Mouse (Mus musculus) hindbrain, embryonic 11.5 days (tissue): ENCODE data around the gene Kcnj14. TPM values are rescaled to one million over a fixed set of nuclear protein-coding genes. Genes with fewer than 3 reads are reported as not detected.

ENCODE experiments used
- ATAC-seq: fragments of 200-750 bp; cut with Nextera tagmentation; 2 replicates; pipeline ENCODE4 v1.8.0; 2017; ENCODE audit warnings: mild to moderate bottlenecking, moderate TSS enrichment, moderate library complexity; ENCODE audit not compliant: low FRiP score
- DNase-seq: peaks from one replicate; pipeline ENCODE4 v3.0.0-alpha.2; 2015; ENCODE audit warnings: low spot score
- H3K27ac ChIP-seq: fragments of 300-500 bp; sonication (generic); 2 replicates; pipeline ENCODE4 v1.5.1; 2014; ENCODE audit warnings: mild to moderate bottlenecking, low read depth, low read length
- H3K27me3 ChIP-seq: fragments of 300-500 bp; sonication (generic); 2 replicates; pipeline ENCODE4 v1.6.1; 2014; ENCODE audit warnings: mild to moderate bottlenecking, low read length, moderate library complexity, mixed read lengths; ENCODE audit not compliant: control insufficient read depth, insufficient read depth
- H3K36me3 ChIP-seq: fragments of 300-500 bp; sonication (generic); 2 replicates; pipeline ENCODE4 v1.6.1; 2014; ENCODE audit warnings: mild to moderate bottlenecking, low read length, moderate library complexity, mixed read lengths; ENCODE audit not compliant: control insufficient read depth, insufficient read depth
- H3K4me1 ChIP-seq: fragments of 300-500 bp; sonication (generic); replicated peaks from 2 replicates; pipeline ENCODE4 v1.6.1; 2014; ENCODE audit warnings: low read length, mixed read lengths; ENCODE audit not compliant: control insufficient read depth, insufficient read depth
- H3K4me2 ChIP-seq: fragments of 300-500 bp; sonication (generic); replicated peaks from 2 replicates; pipeline ENCODE4 v1.6.1; 2014; ENCODE audit warnings: mild to moderate bottlenecking, low read depth, low read length
- H3K4me3 ChIP-seq: fragments of 300-500 bp; sonication (generic); 2 replicates; pipeline ENCODE4 v1.5.1; 2014; ENCODE audit warnings: low read depth, low read length
- H3K9ac ChIP-seq: fragments of 300-500 bp; sonication (generic); 2 replicates; pipeline ENCODE4 v1.6.1; 2014; ENCODE audit warnings: low read depth, low read length
- H3K9me3 ChIP-seq: fragments of 300-500 bp; sonication (generic); 2 replicates; pipeline ENCODE4 v1.6.1; 2016; ENCODE audit warnings: low read length; ENCODE audit not compliant: control insufficient read depth
- WGBS: fragments of 180-500 bp; shearing (Covaris S2); extraction: QIAGEN DNeasy Blood & Tissue Kit; methylation state at CpG from one replicate; pipeline ENCODE4 v1.1.7; 2014; 5-methylcytosine and 5-hydroxymethylcytosine counted together
- polyA plus RNA-seq: library from polyadenylated mRNA; unstranded; fragments of >200 nt; fragmentation: Nextera tagmentation; extraction: Ambion mirVana; gene quantifications from 2 replicates; pipeline ENCODE4 v1.2.1, GENCODE M21; 2014

Kcnj14 gene
- polyA plus RNA-seq, 1 experiment from 2014 or later = 0.48 TPM

DNA sequence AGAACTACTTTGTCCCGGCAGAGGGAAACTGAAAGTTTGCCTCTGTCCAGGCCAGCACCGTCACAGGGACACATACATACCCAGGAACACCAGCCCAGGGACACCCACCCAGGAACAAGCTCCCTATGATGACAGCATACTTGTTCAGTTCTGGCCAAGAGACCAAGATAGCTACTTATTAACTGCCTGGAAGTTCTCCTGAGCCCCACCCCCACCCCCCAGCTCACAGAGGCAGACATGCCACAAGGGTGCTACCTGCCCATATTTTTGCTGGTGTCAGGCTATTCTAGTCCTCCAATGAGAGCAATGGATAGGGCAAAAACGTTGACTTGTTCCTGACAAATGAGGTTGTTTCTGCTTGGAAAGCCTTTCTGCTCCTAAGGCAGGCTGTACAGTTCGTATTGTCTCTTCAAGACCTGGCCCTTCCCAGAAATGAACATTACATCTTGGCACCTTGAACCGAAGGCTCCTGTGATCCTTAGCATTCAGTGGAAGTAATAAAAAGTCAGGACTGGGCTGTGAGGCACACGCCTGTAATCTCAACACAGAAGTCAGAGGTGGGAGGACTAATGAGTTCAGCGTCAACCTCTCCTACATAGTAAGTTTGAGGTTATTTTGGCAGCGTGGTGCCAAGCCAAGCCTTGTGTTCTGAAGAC lies 54.0 kb downstream of the Kcnj14 start:
- ATAC-seq = no peak

DNA sequence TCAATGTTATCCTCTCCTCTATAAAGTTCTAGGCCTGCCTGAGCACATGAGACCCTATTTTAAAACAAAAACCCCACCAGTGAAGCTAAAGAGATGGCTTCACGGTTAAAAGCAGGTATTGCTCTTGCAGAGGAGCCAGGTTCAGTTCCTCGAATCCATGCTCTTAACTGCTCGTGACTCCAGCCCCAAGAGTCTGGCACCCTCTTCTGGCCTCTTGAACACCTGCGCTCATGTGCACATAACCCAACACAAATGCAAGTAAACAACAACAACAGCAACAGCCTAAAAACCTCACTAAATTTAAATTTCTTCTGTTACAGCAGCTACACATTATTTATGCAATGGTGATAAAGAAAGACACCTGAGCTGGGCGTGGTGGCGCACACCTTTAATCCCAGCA lies 57.1 kb downstream of the Kcnj14 start:
- no peak overlapping the region for H3K4me3 ChIP-seq
- 94% methylated on average over 6 of the region's 6 CpGs for WGBS
- H3K4me2 ChIP-seq = no peak overlapping the region
- H3K27me3 ChIP-seq = no peaks in the 10 kb centered on the region
- DNase-seq = no peak
- H3K9ac ChIP-seq = no peak overlapping the region
- no peaks in the 10 kb centered on the region for H3K9me3 ChIP-seq
- H3K36me3 ChIP-seq = no peaks in the 10 kb centered on the region
- ATAC-seq = no peak
- no peaks in the 10 kb centered on the region for H3K4me1 ChIP-seq
- H3K27ac ChIP-seq = no peak overlapping the region

More for the DNA sequence above, 54.0 kb downstream of the Kcnj14 start:
- Histone ChIP-seq H3K9ac (no peak overlapping the region), H3K27ac (no peak overlapping the region), H3K9me3 (no peaks in the 10 kb centered on the region), H3K27me3 (no peaks in the 10 kb centered on the region), H3K4me2 (no peak overlapping the region), H3K4me1 (no peaks in the 10 kb centered on the region), H3K4me3 (no peak overlapping the region), H3K36me3 (no peaks in the 10 kb centered on the region)
- no peak for DNase-seq
- WGBS = 72% methylated on average over 8 of the region's 8 CpGs

DNA sequence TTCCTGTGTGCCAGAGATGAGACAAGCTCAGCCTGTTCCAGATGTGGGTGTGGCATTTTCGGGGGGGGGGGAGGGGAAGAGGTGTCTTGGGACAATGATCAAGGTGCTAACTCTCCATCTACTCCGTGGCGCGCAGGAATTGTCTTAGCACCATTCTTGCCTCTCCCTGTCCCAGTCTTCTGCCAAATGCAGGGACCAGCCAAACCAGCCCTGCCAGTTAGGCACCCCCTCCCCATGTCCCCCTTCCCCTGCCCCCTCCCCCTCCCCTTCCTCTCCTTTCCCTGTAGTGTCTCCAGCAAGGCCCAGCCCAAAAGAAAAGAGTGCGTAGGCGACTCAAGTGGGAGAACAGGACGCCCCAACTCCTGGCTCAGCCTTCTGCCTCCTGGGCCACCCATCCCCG lies 57.8 kb downstream of the Kcnj14 start:
- H3K4me1 ChIP-seq = no peaks in the 10 kb centered on the region
- DNase-seq (no peak), ATAC-seq (no peak)
- H3K36me3 ChIP-seq = no peaks in the 10 kb centered on the region
- H3K4me2 ChIP-seq = no peak overlapping the region
- no peak overlapping the region for H3K4me3 ChIP-seq
- WGBS = 59% methylated on average over 7 of the region's 8 CpGs
- H3K9ac ChIP-seq = no peak overlapping the region
- H3K27ac ChIP-seq = no peak overlapping the region
- H3K27me3 ChIP-seq = no peaks in the 10 kb centered on the region
- H3K9me3 ChIP-seq = no peaks in the 10 kb centered on the region

Other genes starting within 250 kb of the Kcnj14 start
- not detected in 2 replicates for gene Fgf21, start 209.3 kb downstream of the Kcnj14 start, polyA plus RNA-seq
- not detected in 2 replicates for gene Fut1, start 207.5 kb downstream of the Kcnj14 start, polyA plus RNA-seq
- gene Izumo1, start 203.0 kb downstream of the Kcnj14 start, polyA plus RNA-seq = 0.12 and 0.18 TPM in 2 replicates
- gene Rasip1, start 197.3 kb downstream of the Kcnj14 start, polyA plus RNA-seq = 4.9 and 5.1 TPM in 2 replicates
- 1.7 and 2.1 TPM in 2 replicates for gene Mamstr, start 184.8 kb downstream of the Kcnj14 start, polyA plus RNA-seq
- gene Fut2, start 158.4 kb downstream of the Kcnj14 start, polyA plus RNA-seq = 0.06 and 0.27 TPM in 2 replicates
- gene Ntn5, start 140.8 kb downstream of the Kcnj14 start, polyA plus RNA-seq = 0.21 and 0.22 TPM in 2 replicates
- 0.29 and 0.75 TPM in 2 replicates for gene Sec1, start 130.4 kb downstream of the Kcnj14 start, polyA plus RNA-seq
- 8.8 and 9.9 TPM in 2 replicates for gene Car11, start 124.9 kb downstream of the Kcnj14 start, polyA plus RNA-seq
- gene Dbp, start 119.7 kb downstream of the Kcnj14 start, polyA plus RNA-seq = 2.2 and 2.8 TPM in 2 replicates
- 904 and 927 TPM in 2 replicates for gene Rpl18, start 109.3 kb downstream of the Kcnj14 start, polyA plus RNA-seq
- 13.6 and 17.6 TPM in 2 replicates for gene Sphk2, start 106.8 kb downstream of the Kcnj14 start, polyA plus RNA-seq
- 0.80 TPM in 2 replicates for gene Fam83e, start 103.6 kb downstream of the Kcnj14 start, polyA plus RNA-seq
- gene Spaca4, start 99.0 kb downstream of the Kcnj14 start, polyA plus RNA-seq = not detected in 2 replicates
- gene Lmtk3, start 41.0 kb downstream of the Kcnj14 start, polyA plus RNA-seq = 6.3 and 9.1 TPM in 2 replicates
- 1.4 and 1.9 TPM in 2 replicates for gene Sult2b1, start 40.1 kb downstream of the Kcnj14 start, polyA plus RNA-seq
- gene Cyth2, start 10.2 kb downstream of the Kcnj14 start, polyA plus RNA-seq = 211 and 248 TPM in 2 replicates
- 56.7 and 66.0 TPM in 2 replicates for gene Grwd1, start 6.2 kb upstream of the Kcnj14 start, polyA plus RNA-seq
- 75.9 and 99.4 TPM in 2 replicates for gene Kdelr1, start 48.0 kb upstream of the Kcnj14 start, polyA plus RNA-seq
- gene Grin2d, start 53.6 kb upstream of the Kcnj14 start, polyA plus RNA-seq = 0.39 and 0.42 TPM in 2 replicates
- gene Syngr4, start 71.9 kb upstream of the Kcnj14 start, polyA plus RNA-seq = 0.63 and 0.99 TPM in 2 replicates
- 3.1 and 4.6 TPM in 2 replicates for gene Tmem143, start 72.2 kb upstream of the Kcnj14 start, polyA plus RNA-seq
- gene Emp3, start 96.6 kb upstream of the Kcnj14 start, polyA plus RNA-seq = 28.3 and 40.5 TPM in 2 replicates
- gene Ccdc114, start 99.3 kb upstream of the Kcnj14 start, polyA plus RNA-seq = 3.3 and 5.3 TPM in 2 replicates
- gene Abcc6, start 205.5 kb upstream of the Kcnj14 start, polyA plus RNA-seq = 0.11 and 0.38 TPM in 2 replicates
- 13.8 and 14.9 TPM in 2 replicates for gene Nomo1, start 208.9 kb upstream of the Kcnj14 start, polyA plus RNA-seq